8 mouse cellular contexts compared by ENCODE assay signal in genomic region chr3:84269987-84270623, GRCm38 (mm10). TPM values are rescaled to one million over a fixed set of nuclear protein-coding genes. Genes with fewer than 3 reads are reported as not detected.
DNase-seq lines count a peak whose midpoint lies in the region; ATAC-seq lines count a peak whose summit lies in the region.

No protein-coding gene starts in this region.

- peak overlapping the region; percentile 48 for H3K4me3 ChIP-seq in embryonic facial prominence, embryonic 10.5 days
- peak overlapping the region; percentile 36 for H3K4me3 ChIP-seq in intestine, embryonic 14.5 days (ENCODE audit: low read depth, low read length)

- peaks cover 56% of the 10 kb centered on the region for H3K4me1 ChIP-seq in embryonic facial prominence, embryonic 10.5 days
- H3K4me1 ChIP-seq in intestine, embryonic 14.5 days (replicated peaks; ENCODE audit: control insufficient read depth, insufficient read depth, low read length): 0 out of 2 replicates have a peak, but pooled peaks cover 6% of the 10 kb centered on the region

- H3K9me3 ChIP-seq in embryonic facial prominence, embryonic 10.5 days: peaks cover 4% of the 10 kb centered on the region; the same call in 1 of the 2 replicates
- H3K9me3 ChIP-seq in intestine, embryonic 14.5 days (ENCODE audit: control insufficient read depth, low read length): no peaks in the 10 kb centered on the region

- DNase-seq in R1 (ENCODE audit: low read depth, low spot score): peak; percentile 34
- DNase-seq in embryonic facial prominence, embryonic 10.5 days (ENCODE audit: low spot score): peak; percentile 56
- peak; percentile 80 for DNase-seq in intestine, embryonic 14.5 days (ENCODE audit: low spot score)
- no peak for DNase-seq in ovary, adult 18-20 months (ENCODE audit: low spot score)
- DNase-seq in thymus, postnatal 0 days (ENCODE audit: low spot score): no peak
- DNase-seq in cerebellum, postnatal 4 days (ENCODE audit: low spot score in 2 of 2): no peak

- peak overlapping the region; percentile 79 for H3K27ac ChIP-seq in embryonic facial prominence, embryonic 10.5 days (replicated peaks)
- peak overlapping the region; percentile 74 for H3K27ac ChIP-seq in intestine, embryonic 14.5 days (ENCODE audit: low read depth)

- peak; percentile 81 for ATAC-seq in intestine, embryonic 14.5 days (replicated peaks; ENCODE audit: low FRiP score, low TSS enrichment, low read depth)
- ATAC-seq in megakaryocyte-erythroid progenitor cell, adult 5-6 weeks (replicated peaks; ENCODE audit: low FRiP score, low TSS enrichment, poor library complexity, severe bottlenecking): 0 out of 2 replicates have a peak, but pooled peaks have one; percentile 5
- no peak for ATAC-seq in monocyte, adult 5-6 weeks (replicated peaks; ENCODE audit: insufficient number of reproducible peaks, low FRiP score, low TSS enrichment, poor library complexity, severe bottlenecking)

- 0 out of 2 replicates have a peak overlapping the region, but pooled peaks have one; percentile 23 for H3K9ac ChIP-seq in intestine, embryonic 14.5 days (ENCODE audit: low read length)

- WGBS in embryonic facial prominence, embryonic 10.5 days: 11% methylated on average over 13 of the region's 13 CpGs
- WGBS in intestine, embryonic 14.5 days: 12% methylated on average over 13 of the region's 13 CpGs

- peak overlapping the region; percentile 44 for H3K4me2 ChIP-seq in intestine, embryonic 14.5 days (ENCODE audit: low read length)

- peaks cover 28% of the 10 kb centered on the region for H3K27me3 ChIP-seq in embryonic facial prominence, embryonic 10.5 days (replicated peaks; ENCODE audit: low read depth, poor library complexity, severe bottlenecking)
- no peaks in the 10 kb centered on the region for H3K27me3 ChIP-seq in intestine, embryonic 14.5 days (replicated peaks; ENCODE audit: control insufficient read depth, insufficient read depth, low read length)

- H3K36me3 ChIP-seq in embryonic facial prominence, embryonic 10.5 days (replicated peaks): no peaks in the 10 kb centered on the region
- H3K36me3 ChIP-seq in intestine, embryonic 14.5 days (ENCODE audit: control insufficient read depth, insufficient read depth, low read length): no peaks in the 10 kb centered on the region

RNA-seq across cellular contexts. Expression of gene Trim2, which starts 36.6 kb away (rescaled TPM):
- 31.0 and 31.3 TPM in 2 replicates for polyA plus RNA-seq in embryonic facial prominence, embryonic 10.5 days (2016; fragmentation: Nextera tagmentation; extraction: Ambion mirVana)
- 58.1 and 60.4 TPM in 2 replicates for polyA plus RNA-seq in intestine, embryonic 14.5 days (2014; fragmentation: Nextera tagmentation; extraction: Ambion mirVana)
- total RNA-seq in megakaryocyte-erythroid progenitor cell, adult 5-6 weeks (2014; fragmentation: Nextera tagmentation): 9.3 and 12.1 TPM in 2 replicates
- 4.9 and 6.1 TPM in 2 replicates for total RNA-seq in megakaryocyte-erythroid progenitor cell, adult 5-6 weeks (2017)
- 1.3 and 1.9 TPM in 2 replicates for polyA plus RNA-seq in thymus, postnatal 0 days (2015; fragmentation: Nextera tagmentation; extraction: Ambion mirVana)
- total RNA-seq in monocyte, adult 5-6 weeks (2017): 0.39 TPM in 1 of 3 replicates, not detected in the others

Comparison
In these comparisons a context has a peak if more than half of its experiments do, and no peak if none do; other contexts are left out.
1. DNase-seq: peak in R1 (single experiment), embryonic facial prominence, embryonic 10.5 days (single experiment) and intestine, embryonic 14.5 days (single experiment); none in ovary, adult 18-20 months (single experiment), thymus, postnatal 0 days (single experiment) and cerebellum, postnatal 4 days (0 of 2).
2. RNA of gene Trim2, which starts 36.6 kb away (polyA plus RNA-seq): 58.1 to 60.4 TPM in intestine, embryonic 14.5 days and 31.0 to 31.3 TPM in embryonic facial prominence, embryonic 10.5 days; 1.3 to 1.9 TPM in thymus, postnatal 0 days; every median in the first group is over 10 times any median in the second.